Mouse (Mus musculus) forebrain, embryonic 16.5 days (tissue): ENCODE measurements around the gene 3110082J24Rik. TPM values are rescaled to one million over a fixed set of nuclear protein-coding genes. Genes with fewer than 3 reads are reported as not detected.

Source experiments
- ATAC-seq: fragments of 200-750 bp; cut with Nextera tagmentation; 2 replicates; pipeline ENCODE4 v1.8.0; 2017; ENCODE audit warnings: mild to moderate bottlenecking, moderate library complexity
- H3K27ac ChIP-seq: fragments of 300-500 bp; sonication (generic); 2 replicates; pipeline ENCODE4 v1.5.1; 2014; ENCODE audit warnings: low read length, control low read depth
- H3K27me3 ChIP-seq: fragments of 300-500 bp; sonication (generic); replicated peaks from 2 replicates; pipeline ENCODE4 v1.6.1; 2014; ENCODE audit warnings: low read length; ENCODE audit not compliant: control insufficient read depth, insufficient read depth
- H3K36me3 ChIP-seq: fragments of 300-500 bp; sonication (generic); 2 replicates; pipeline ENCODE4 v1.6.1; 2014; ENCODE audit not compliant: control insufficient read depth, insufficient read depth
- H3K4me1 ChIP-seq: fragments of 300-500 bp; sonication (generic); replicated peaks from 2 replicates; pipeline ENCODE4 v1.6.1; 2014; ENCODE audit warnings: low read length; ENCODE audit not compliant: control insufficient read depth, insufficient read depth
- H3K4me2 ChIP-seq: fragments of 300-500 bp; sonication (generic); 2 replicates; pipeline ENCODE4 v1.6.1; 2014; ENCODE audit warnings: mild to moderate bottlenecking, low read length, control low read depth
- H3K4me3 ChIP-seq: fragments of 300-500 bp; sonication (generic); replicated peaks from 2 replicates; pipeline ENCODE4 v1.5.1; 2014; ENCODE audit warnings: mild to moderate bottlenecking, low read length, control low read depth
- H3K9ac ChIP-seq: fragments of 300-500 bp; sonication (generic); replicated peaks from 2 replicates; pipeline ENCODE4 v1.6.1; 2014; ENCODE audit warnings: low read depth, low read length, control low read depth
- H3K9me3 ChIP-seq: fragments of 300-500 bp; sonication (generic); 2 replicates; pipeline ENCODE4 v1.6.1; 2016; ENCODE audit warnings: low read length; ENCODE audit not compliant: control insufficient read depth
- WGBS: fragments of 180-500 bp; shearing (Covaris S2); extraction: QIAGEN DNeasy Blood & Tissue Kit; methylation state at CpG from one replicate; pipeline ENCODE4 v1.1.7; 2014; 5-methylcytosine and 5-hydroxymethylcytosine counted together
- polyA plus RNA-seq: library from polyadenylated mRNA; unstranded; fragments of >200 nt; fragmentation: Nextera tagmentation; extraction: Ambion mirVana; gene quantifications from 2 replicates; pipeline ENCODE4 v1.2.1, GENCODE M21; 2015

3110082J24Rik gene
- polyA plus RNA-seq, 1 experiment from 2014 or later, result 2.8 TPM

GRCm38 (mm10) chr5:30125587-30125986, 19.7 kb upstream of the 3110082J24Rik start:
- Histone ChIP-seq H3K4me1 (no peaks in the 10 kb centered on the region), H3K9me3 (no peaks in the 10 kb centered on the region), H3K4me2 (no peak overlapping the region), H3K27ac (no peak overlapping the region), H3K36me3 (peaks cover 39% of the 10 kb centered on the region), H3K27me3 (no peaks in the 10 kb centered on the region), H3K4me3 (no peak overlapping the region), H3K9ac (no peak overlapping the region)
- 42% methylated on average over 5 of the region's 5 CpGs for WGBS
- ATAC-seq, result 0 out of 2 replicates have a peak, but pooled peaks have one; percentile 54

- no peak for ATAC-seq
- no peaks in the 10 kb centered on the region for H3K27me3 ChIP-seq
- peaks cover 54% of the 10 kb centered on the region for H3K36me3 ChIP-seq
- no peak overlapping the region for H3K4me3 ChIP-seq
- no peaks in the 10 kb centered on the region for H3K4me1 ChIP-seq
- H3K27ac ChIP-seq, result no peak overlapping the region
- no peak overlapping the region for H3K9ac ChIP-seq
- H3K9me3 ChIP-seq, result no peaks in the 10 kb centered on the region
- WGBS, result 97% methylated on average over 6 of the region's 6 CpGs
- no peak overlapping the region for H3K4me2 ChIP-seq
Measured at GRCm38 (mm10) chr5:30122481-30122880, 16.6 kb upstream of the 3110082J24Rik start.

- WGBS, result 82% methylated on average over 7 of the region's 7 CpGs
- no peaks in the 10 kb centered on the region for H3K27me3 ChIP-seq
- H3K4me2 ChIP-seq, result no peak overlapping the region
- no peak overlapping the region for H3K9ac ChIP-seq
- no peak for ATAC-seq
- no peaks in the 10 kb centered on the region for H3K9me3 ChIP-seq
- no peak overlapping the region for H3K27ac ChIP-seq
- peaks cover 53% of the 10 kb centered on the region for H3K36me3 ChIP-seq
- no peaks in the 10 kb centered on the region for H3K4me1 ChIP-seq
- H3K4me3 ChIP-seq, result no peak overlapping the region
Measured at GRCm38 (mm10) chr5:30120106-30120505, 14.2 kb upstream of the 3110082J24Rik start.

GRCm38 (mm10) chr5:30119163-30119562, 13.3 kb upstream of the 3110082J24Rik start:
- no peak overlapping the region for H3K4me2 ChIP-seq
- H3K9me3 ChIP-seq, result no peaks in the 10 kb centered on the region
- H3K36me3 ChIP-seq, result peaks cover 47% of the 10 kb centered on the region
- H3K27ac ChIP-seq, result no peak overlapping the region
- no peaks in the 10 kb centered on the region for H3K27me3 ChIP-seq
- H3K4me3 ChIP-seq, result no peak overlapping the region
- peaks cover 6% of the 10 kb centered on the region for H3K4me1 ChIP-seq
- 82% methylated on average over 6 of the region's 6 CpGs for WGBS
- no peak for ATAC-seq
- no peak overlapping the region for H3K9ac ChIP-seq

GRCm38 (mm10) chr5:30118018-30118417, 12.1 kb upstream of the 3110082J24Rik start:
- Histone ChIP-seq H3K27ac (no peak overlapping the region), H3K27me3 (no peaks in the 10 kb centered on the region), H3K4me2 (no peak overlapping the region), H3K4me1 (peaks cover 9% of the 10 kb centered on the region), H3K9me3 (no peaks in the 10 kb centered on the region), H3K36me3 (peaks cover 43% of the 10 kb centered on the region), H3K9ac (no peak overlapping the region), H3K4me3 (no peak overlapping the region)
- no peak for ATAC-seq
- WGBS, result 84% methylated on average over 1 of the region's 1 CpGs

- Histone ChIP-seq H3K4me2 (no peak overlapping the region), H3K36me3 (peaks cover 26% of the 10 kb centered on the region), H3K4me1 (peaks cover 17% of the 10 kb centered on the region), H3K27ac (no peak overlapping the region), H3K4me3 (no peak overlapping the region), H3K9me3 (no peaks in the 10 kb centered on the region), H3K9ac (no peak overlapping the region), H3K27me3 (no peaks in the 10 kb centered on the region)
- ATAC-seq, result no peak
- WGBS, result 38% methylated on average over 10 of the region's 10 CpGs
Measured at GRCm38 (mm10) chr5:30115718-30116117, 9.8 kb upstream of the 3110082J24Rik start.

- H3K4me3 ChIP-seq, result peak overlapping the region; percentile 56
- H3K4me2 ChIP-seq, result peak overlapping the region; percentile 85
- H3K9me3 ChIP-seq, result no peaks in the 10 kb centered on the region
- 6% methylated on average over 28 of the region's 28 CpGs for WGBS
- H3K4me1 ChIP-seq, result peaks cover 27% of the 10 kb centered on the region
- no peaks in the 10 kb centered on the region for H3K27me3 ChIP-seq
- H3K36me3 ChIP-seq, result peaks cover 21% of the 10 kb centered on the region
- no peak overlapping the region for H3K27ac ChIP-seq
- peak overlapping the region; percentile 68 for H3K9ac ChIP-seq
- ATAC-seq, result peak; percentile 45
Measured at GRCm38 (mm10) chr5:30114761-30115140, 8.9 kb upstream of the 3110082J24Rik start.

GRCm38 (mm10) chr5:30113881-30114760, 8.2 kb upstream of the 3110082J24Rik start:
- Histone ChIP-seq H3K36me3 (peaks cover 16% of the 10 kb centered on the region), H3K9ac (peak overlapping the region; percentile 68), H3K4me2 (peak overlapping the region; percentile 85), H3K27me3 (no peaks in the 10 kb centered on the region), H3K4me1 (peaks cover 28% of the 10 kb centered on the region), H3K27ac (no peak overlapping the region), H3K9me3 (no peaks in the 10 kb centered on the region), H3K4me3 (peak overlapping the region; percentile 56)
- 5% methylated on average over 95 of the region's 103 CpGs for WGBS
- ATAC-seq, result peak; percentile 89

GRCm38 (mm10) chr5:30112533-30113068, 6.7 kb upstream of the 3110082J24Rik start:
- no peak overlapping the region for H3K9ac ChIP-seq
- 90% methylated on average over 3 of the region's 3 CpGs for WGBS
- H3K36me3 ChIP-seq, result peaks cover 5% of the 10 kb centered on the region
- H3K27me3 ChIP-seq, result no peaks in the 10 kb centered on the region
- H3K9me3 ChIP-seq, result no peaks in the 10 kb centered on the region
- no peak overlapping the region for H3K27ac ChIP-seq
- no peak overlapping the region for H3K4me3 ChIP-seq
- no peak for ATAC-seq
- H3K4me1 ChIP-seq, result peaks cover 35% of the 10 kb centered on the region
- no peak overlapping the region for H3K4me2 ChIP-seq
